Mouse (Mus musculus): Measurements from ENCODE around the gene Gm20708.

The Gm20708 gene

DNA sequence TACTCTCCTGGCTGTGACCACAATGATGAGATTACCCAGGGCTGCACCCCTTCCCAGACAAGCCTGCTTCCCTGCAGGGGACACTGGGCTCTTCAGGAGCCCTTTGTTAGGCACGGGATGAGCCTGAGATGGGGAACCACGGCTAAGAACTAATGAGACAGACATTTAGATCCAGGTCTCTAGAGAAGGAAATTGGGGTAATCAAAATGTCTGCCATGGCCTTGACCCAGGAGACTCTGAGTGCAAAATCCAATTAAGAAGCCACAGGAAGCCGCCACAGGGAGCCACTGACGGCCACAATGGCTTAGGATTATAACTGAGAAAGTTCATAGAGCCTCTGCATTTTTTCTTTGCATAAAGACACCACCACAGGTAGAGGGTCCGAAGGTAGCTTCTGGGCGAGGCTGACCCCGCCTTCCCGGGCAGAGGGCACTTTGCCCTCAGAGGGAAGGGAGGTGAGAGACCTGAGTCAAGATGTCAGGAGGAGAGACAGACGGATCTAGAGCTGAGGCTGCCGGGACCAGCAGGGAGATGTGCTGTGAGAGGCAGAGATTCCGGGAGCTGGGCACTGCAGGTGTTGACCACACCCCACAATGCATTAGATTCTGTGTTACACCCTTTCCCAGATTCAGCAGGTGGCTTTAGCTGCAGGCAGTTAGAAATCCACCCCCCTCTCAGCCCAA is 53.8 kb downstream of the Gm20708 start:
- DNase-seq (ENCODE audit: low spot score in 2 of 2): no peak

GRCm38 (mm10) chr11:117864805-117865204 is 55.3 kb downstream of the Gm20708 start:
- no peak for DNase-seq (ENCODE audit: low spot score in 2 of 2)

- DNase-seq (ENCODE audit: low spot score in 2 of 2): no peak
Observed at GRCm38 (mm10) chr11:117865988-117866387, 56.5 kb downstream of the Gm20708 start.

DNA sequence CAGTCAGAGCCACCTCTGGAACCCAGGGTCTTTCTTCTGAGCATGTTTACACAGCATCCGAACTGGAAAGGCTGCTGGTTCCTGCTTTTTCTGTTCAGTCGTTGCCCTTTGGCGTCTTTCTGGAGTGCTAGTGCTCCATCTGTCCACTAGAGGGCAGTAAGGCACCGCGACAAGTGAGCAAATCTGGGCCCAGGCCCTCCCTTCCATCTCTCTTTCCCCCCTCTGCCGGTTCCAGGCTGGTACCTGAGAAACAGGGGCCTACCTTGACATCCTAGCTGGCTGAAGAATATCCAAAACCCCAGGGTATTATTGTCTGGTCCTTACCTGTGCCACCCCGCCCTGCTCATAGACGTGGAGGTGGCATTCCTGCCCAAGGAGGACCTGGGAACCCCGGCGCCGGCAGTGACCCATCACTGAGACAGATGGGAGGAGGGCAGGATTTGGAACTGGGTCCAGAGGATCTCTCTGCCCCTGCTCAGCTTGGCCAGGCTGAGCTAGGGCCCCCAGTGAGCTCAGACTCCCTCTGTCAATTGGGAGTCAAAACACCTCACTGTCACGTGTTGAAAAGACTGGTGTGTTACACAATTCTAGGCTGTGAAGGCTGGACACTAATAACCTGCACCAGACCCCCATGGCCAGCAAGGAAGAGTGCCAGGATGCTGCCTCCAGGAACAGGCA is 61.4 kb downstream of the Gm20708 start:
- peak in 1 of 2 experiments; percentile 72 for DNase-seq (ENCODE audit: low spot score in 2 of 2)

DNA sequence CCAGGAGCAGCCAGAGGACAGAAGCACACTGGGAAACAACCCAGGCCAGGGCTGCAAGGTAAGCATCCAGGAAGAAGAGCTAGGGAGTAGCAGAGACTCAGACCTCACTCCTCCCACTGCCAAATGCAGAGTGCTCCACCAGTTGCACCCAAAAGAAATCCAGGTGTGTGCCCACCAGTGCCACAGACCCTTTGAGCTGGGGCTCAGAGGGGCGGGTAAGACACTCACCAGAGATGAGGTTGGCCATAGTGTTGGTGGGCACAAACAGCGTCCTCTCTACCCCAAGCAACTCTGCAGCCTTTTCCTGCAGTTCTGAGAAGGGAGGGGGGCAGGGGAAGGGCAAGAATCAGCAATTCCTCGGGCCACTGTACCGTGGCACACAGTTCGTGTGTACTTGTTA is 61.9 kb downstream of the Gm20708 start:
- no peak for DNase-seq (ENCODE audit: low spot score in 2 of 2)

DNA sequence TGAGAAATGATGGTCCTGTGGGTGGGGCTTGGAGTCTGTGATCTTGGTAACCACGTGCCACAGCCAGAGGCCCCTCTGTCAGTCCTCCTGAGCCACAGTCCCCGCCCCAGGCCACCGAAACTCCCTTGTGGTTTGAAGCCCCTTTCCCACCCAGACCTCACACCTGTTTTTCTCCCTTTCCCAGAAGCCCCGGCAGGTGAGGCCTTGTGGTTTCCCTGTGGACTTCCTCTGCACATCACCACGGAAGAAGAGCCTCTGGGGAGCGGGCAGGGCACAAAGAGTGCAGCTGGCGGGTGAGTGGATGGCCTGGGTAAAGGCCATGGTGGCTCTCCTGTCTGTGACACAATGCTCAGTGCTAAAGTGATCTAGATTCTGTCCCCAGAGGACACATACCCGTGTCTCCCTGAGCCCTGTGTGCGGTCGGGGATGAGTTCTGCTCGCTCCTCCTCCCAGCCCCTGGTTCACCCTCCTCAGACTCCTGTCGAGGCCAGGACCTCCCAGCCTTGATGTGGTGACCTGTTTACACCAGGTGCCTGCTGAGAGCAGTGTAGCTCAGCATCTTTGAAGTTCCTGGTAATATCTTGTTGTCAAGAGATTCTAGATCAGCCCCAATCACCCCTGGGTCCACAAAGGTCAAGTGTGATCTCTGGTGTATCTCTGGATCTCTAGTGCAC is 62.6 kb downstream of the Gm20708 start:
- DNase-seq (ENCODE audit: low spot score in 2 of 2): no peak

DNA sequence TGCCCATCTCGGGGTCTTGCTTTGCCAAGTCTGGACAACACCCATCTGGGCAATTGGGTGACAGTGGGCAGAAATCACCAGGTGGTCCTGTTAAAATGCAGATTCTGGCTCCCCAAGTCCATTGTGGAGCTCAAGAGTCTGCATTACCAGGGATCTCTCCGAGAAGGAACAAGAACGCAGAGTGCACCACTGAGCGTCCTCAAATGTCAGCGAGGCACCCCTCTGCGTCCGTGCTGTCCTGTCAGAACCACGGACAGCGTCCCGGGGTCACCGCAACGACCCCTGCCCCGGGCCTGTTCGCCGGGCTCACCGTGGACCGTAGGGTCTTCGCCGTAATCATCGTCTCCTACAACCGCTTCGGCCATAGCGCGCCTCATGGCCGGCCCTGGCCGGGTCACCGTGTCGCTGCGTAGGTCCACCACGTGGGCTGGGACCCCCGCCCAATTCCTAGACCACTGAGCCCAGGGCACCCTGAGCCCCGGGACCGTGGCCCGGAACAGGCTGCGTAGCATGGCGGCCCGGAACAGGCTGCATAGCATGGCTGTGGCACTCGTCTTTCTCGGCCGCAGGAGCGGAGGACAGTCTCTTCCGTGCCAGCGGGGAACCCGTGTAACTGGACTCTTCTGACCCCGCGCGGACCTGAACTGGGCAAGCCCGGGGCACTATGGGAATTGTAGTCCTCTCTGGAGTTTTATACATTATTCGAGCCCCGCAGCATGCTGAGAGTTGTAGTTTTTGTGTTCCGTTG is 63.6 kb downstream of the Gm20708 start, which contains the start of gene Tha1:
Tha1 (minus strand) TSS at position 621 of the 748 bp plus-strand sequence.
- DNase-seq (ENCODE audit: low spot score in 2 of 2): peak; percentile 77 to 85

DNA sequence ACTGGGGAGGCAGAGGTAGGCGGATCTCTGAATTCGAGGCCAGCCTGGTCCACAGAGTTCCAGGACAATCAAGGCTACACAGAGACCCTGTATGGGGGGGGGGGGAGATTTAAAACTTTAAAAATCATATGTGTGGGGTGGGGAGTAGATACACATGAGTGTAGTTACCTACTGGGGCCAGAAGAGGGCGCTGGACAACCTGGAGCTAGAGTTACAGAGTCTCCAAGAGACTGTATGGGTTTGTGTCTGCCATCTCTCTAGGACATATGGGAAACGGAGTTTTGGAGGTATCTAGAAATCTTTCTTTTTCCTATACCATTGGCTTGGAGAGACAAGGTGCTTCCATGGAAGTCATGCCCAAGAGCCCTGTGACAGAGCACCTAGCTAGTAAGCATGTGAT is 65.0 kb downstream of the Gm20708 start:
- DNase-seq (ENCODE audit: low spot score in 2 of 2): no peak

- no peak for DNase-seq (ENCODE audit: low spot score in 2 of 2)
Observed at GRCm38 (mm10) chr11:117875681-117876080, 66.2 kb downstream of the Gm20708 start.

GRCm38 (mm10) chr11:117877917-117878745 is 68.7 kb downstream of the Gm20708 start:
- DNase-seq (ENCODE audit: low spot score in 2 of 2): no peak

GRCm38 (mm10) chr11:117878892-117879291 is 69.4 kb downstream of the Gm20708 start:
- no peak for DNase-seq (ENCODE audit: low spot score in 2 of 2)

DNA sequence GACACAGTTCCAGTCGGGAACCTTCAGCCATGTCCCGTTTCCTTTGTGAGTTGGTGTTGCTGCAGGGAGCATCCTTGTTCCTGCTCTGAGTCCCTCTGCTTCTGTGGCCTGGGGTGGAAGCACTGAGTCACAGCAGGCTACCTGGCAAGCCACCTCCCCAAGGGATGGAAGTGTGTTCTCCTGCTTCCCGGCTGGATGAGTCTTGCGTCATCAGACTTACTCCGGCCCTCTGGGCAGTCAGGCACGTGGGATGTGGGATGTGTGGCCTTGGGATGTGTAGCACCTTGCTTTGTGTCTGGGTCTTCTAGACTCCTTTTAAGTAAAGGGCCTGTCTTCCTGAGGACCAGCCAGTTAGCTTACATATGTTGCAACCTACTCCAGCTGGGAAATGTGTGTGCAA is 70.2 kb downstream of the Gm20708 start:
- DNase-seq (ENCODE audit: low spot score in 2 of 2): no peak

GRCm38 (mm10) chr11:117880336-117880976 is 71.0 kb downstream of the Gm20708 start:
- no peak for DNase-seq (ENCODE audit: low spot score in 2 of 2)

- DNase-seq (ENCODE audit: low spot score in 2 of 2): no peak
Observed at GRCm38 (mm10) chr11:117880977-117881358, 71.5 kb downstream of the Gm20708 start.

GRCm38 (mm10) chr11:117881787-117882186 is 72.3 kb downstream of the Gm20708 start:
- DNase-seq (ENCODE audit: low spot score in 2 of 2): peak in 1 of 2 experiments; percentile 28

GRCm38 (mm10) chr11:117882208-117882607 is 72.7 kb downstream of the Gm20708 start:
- DNase-seq (ENCODE audit: low spot score in 2 of 2): no peak

GRCm38 (mm10) chr11:117886000-117886399 is 76.5 kb downstream of the Gm20708 start:
- no peak for DNase-seq (ENCODE audit: low spot score in 2 of 2)

- no peak for DNase-seq (ENCODE audit: low spot score in 2 of 2)
Observed at GRCm38 (mm10) chr11:117888168-117888852, 78.8 kb downstream of the Gm20708 start.

- no peak for DNase-seq (ENCODE audit: low spot score in 2 of 2)
Observed at GRCm38 (mm10) chr11:117888853-117889822, 79.7 kb downstream of the Gm20708 start.
